Mouse (Mus musculus) spleen, postnatal 14 days (tissue): Measurements from ENCODE around the gene Atg13.
A peak's percentile ranks its signal among the peaks of the same experiment; 100 is the strongest.
"Not testable (repeated sequence)": the region's sequence is repeated elsewhere in the genome, so short reads cannot be mapped to it uniquely, and the experiment has no call there.

Source experiments
- DNase-seq, 2 experiments: peaks; one replicate each; pipeline ENCODE4 v3.0.0; 2021 to 2022; ENCODE audit warnings: low spot score in 2 of 2

Atg13 gene

GRCm38 (mm10) chr2:91710272-91711234, at the start of gene Atg13, which contains the start of gene Harbi1:
Gene Atg13, minus strand, starts transcription at chr2:91710576.
Gene Harbi1, plus strand, starts transcription at chr2:91710852.
- DNase-seq: peak; percentile 84 to 94

DNA sequence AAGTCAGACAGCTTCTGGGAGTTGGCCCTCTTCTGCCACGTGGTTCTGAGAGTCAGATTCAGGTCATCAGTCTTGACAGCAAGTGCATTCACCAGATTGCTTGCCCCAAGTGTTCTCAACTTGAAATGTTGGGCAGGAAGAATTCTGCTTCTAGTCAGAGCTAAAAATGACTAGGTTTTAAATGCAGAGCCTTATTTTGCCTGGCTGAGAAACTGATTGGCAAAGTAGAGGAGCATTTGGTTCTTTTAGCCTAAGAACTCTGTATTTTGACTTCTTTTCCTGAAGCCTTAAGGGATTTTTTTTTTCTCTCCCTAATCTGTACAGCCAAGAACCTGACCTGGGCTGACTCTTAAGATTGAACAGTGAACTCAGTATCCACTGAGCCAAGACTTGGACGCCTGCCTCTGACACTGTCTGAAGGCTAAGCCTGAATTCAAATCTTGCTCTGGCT, 39.5 kb upstream of the Atg13 start:
- DNase-seq: no peak

DNA sequence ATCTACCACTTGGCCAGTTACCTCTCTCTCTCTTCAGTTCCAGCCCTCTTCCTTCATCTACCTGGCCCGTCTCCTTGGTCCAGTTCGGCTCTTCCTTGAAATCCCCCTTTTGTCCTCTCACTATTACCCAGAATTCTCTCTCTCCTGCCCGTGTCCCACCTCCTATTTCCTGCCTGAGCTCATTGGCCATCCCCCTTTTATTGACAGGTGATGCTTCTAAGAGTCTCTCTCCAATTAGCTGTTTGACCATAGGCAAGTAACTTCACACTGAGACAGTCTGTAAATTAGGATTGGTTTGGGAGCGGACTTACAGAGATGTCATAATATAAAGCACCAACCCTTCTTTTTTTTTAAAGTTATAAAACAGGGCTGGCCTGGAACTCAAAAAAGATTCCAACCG, 34.3 kb upstream of the Atg13 start:
- DNase-seq: no peak

DNA sequence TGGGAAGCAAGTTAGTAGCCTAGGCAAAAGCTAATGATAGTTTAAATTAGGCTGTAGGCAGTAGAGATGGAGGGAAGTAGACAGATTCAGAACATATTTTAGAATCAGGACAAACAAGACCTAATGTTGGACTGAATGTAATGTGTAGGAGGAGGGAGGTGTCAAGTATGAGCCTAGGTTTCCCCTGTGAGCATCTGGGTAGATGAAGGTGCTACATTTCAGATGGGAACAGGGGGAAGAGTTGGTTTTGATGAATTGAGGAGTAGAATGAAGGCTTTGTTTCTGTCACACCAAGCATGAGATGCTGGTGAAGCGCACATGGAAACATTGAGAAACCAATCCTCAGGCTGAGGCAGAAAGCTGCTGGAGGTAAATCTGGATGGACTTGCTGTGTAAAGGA, 29.2 kb upstream of the Atg13 start:
- no peak for DNase-seq

- DNase-seq: no peak
Observed at GRCm38 (mm10) chr2:91735221-91735620, 24.8 kb upstream of the Atg13 start.

GRCm38 (mm10) chr2:91729971-91730821, 19.8 kb upstream of the Atg13 start, which contains the start of gene Ambra1:
Gene Ambra1, plus strand, starts transcription at chr2:91730134.
- DNase-seq: peak; percentile 66 to 76

DNA sequence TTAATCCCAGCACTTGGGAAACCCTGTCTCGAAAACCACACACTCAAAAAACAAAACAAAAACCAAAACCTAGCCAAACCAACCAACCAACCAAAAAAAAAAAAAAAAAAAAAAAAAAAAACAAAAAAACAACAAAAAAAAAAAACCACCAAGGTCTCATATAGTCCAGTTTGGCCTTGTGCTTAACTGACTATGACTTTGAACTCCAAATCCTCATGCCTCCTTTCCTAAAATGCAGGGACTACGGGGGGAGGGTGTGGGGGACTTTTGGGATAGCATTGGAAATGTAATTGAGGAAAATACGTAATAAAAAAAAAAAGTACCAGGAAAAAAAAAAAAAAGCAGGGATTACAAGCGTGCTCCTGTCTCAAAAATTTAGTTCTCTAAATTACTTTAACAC, 19.2 kb upstream of the Atg13 start:
- DNase-seq: no peak

- DNase-seq: no peak
Observed at GRCm38 (mm10) chr2:91727011-91727410, 16.6 kb upstream of the Atg13 start.

DNA sequence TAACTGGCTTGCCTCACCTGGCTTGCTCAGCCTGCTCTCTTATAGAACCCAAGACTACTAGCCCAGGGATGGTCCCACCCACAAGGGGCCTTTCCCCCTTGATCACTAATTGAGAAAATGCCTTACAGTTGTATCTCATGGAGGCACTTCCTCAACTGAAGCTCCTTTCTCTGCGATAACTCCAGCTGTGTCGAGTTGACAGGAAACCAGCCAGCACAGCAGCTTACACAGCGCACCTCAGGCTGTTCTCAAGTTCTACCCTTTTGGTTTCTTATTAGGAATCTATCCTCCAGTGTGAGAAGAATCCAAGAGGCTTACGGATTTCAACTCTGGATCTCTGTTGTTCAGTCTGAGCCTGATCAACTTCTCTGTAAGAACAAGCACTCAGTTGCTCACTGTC, 15.1 kb upstream of the Atg13 start:
- DNase-seq: not testable (repeated sequence)

GRCm38 (mm10) chr2:91724716-91725115, 14.3 kb upstream of the Atg13 start:
- DNase-seq: no peak

- DNase-seq: no peak
Observed at GRCm38 (mm10) chr2:91723951-91724350, 13.6 kb upstream of the Atg13 start.

- DNase-seq: no peak
Observed at GRCm38 (mm10) chr2:91723382-91723781, 13.0 kb upstream of the Atg13 start.

- DNase-seq: no peak
Observed at GRCm38 (mm10) chr2:91718276-91718675, 7.9 kb upstream of the Atg13 start.

GRCm38 (mm10) chr2:91714921-91715320, 4.5 kb upstream of the Atg13 start:
- DNase-seq: no peak

- no peak for DNase-seq
Observed at GRCm38 (mm10) chr2:91711256-91711925, 1.0 kb upstream of the Atg13 start.

GRCm38 (mm10) chr2:91708361-91708760, 2.0 kb downstream of the Atg13 start:
- no peak for DNase-seq

DNA sequence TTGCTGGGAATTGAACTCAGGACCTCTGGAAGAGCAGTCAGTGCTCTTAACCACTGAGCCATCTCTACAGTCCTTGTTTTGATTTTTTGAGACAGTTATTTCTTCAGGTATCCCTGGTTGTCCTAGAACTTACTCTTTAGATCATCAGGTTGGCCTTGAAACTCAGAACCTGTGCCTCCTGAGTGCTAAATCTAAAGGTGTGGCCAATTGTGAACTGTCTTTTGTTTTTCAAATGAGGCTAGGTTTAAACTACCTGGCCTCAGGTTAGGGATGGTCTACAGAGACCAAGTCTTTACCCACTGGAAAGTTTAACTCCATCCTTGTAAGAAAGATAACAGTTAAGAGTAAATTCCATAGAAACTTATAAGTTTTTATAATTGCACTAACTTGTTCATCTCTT, 3.9 kb downstream of the Atg13 start:
- no peak for DNase-seq

DNA sequence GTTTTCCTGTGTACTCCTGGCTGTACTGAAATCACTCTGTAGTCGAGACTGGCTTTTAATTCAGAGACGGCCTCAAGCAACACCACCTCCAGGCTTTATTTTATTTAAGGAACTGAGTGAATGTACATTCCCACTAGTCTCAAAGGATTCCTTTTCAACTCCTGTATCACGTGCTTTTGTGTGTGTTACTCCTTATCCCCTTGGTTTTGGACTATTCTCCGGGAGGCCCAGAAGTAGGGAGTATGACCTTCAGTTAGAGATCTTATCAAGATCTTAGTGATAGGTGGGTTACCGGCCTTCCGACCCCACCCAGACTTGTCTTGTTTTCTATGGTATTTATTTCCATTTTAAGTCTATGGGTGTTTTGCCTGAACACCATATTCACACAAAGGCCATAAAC, 4.6 kb downstream of the Atg13 start:
- DNase-seq: no peak

DNA sequence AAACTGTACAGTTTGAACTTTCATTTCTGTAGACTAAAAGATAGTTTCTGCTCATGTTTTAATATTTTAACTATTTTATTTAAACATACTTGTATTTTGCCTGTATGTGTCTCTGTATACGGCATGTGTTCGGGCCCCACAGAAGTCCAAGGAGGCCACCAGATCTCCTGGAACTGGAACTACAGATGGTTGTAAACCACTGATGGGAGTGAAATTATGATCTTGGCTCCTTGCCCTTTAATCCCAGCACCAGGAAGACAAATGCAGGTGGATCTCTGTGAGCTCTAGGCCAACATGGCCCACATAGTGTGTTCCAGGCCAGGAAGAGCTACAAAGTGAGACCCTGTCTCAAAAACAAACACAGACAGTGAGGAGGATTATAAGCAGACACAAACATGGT, 9.0 kb downstream of the Atg13 start:
- DNase-seq: no peak

GRCm38 (mm10) chr2:91699225-91699624, 11.2 kb downstream of the Atg13 start:
- DNase-seq: no peak

DNA sequence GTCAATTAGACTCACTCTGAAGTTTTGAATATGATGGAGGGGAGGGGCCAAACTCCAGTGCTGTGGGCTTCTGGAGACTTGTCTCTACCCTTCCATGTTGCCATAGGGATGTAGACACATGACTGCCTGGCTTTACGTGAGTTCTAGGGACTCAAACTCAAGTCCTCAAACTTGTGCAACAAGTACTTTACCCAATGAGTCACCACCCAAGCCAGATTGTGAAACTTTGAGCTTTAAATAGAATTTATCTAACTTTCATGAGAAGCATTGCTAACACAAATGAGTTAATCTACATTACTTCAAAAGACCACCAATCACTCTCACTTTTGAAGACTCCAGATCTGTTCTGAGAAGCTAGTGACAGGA, 14.2 kb downstream of the Atg13 start:
- DNase-seq: no peak
